Mouse (Mus musculus): ENCODE measurements around the gene Col27a1. TPM values are rescaled to one million over a fixed set of nuclear protein-coding genes. Genes with fewer than 3 reads are reported as not detected.

Gene Col27a1
- polyA plus RNA-seq, 1 experiment, result not detected

DNA sequence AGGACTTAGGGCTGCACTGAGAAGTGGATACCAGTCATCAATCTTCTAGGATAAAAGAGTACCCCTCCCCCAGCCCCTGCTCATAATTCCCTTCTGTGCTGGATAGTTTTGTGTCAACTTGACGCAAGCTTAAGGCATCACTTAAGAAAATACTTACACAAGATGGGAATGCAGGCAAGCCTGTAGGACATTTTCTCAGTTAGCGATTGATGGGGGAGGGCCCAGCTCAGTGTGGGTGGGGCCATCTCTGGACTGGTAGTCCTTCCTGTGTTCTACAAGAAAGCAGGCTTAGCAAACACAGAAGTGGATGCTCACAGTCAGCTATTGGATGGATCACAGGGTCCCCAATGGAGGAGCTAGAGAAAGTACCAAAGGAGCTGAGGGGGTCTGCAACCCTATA, 19.4 kb upstream of the Col27a1 start:
- H3K27ac ChIP-seq (ENCODE audit: insufficient read depth, low read depth, low read length), result no peak overlapping the region
- TF ChIP-seq CTCF (IDR thresholded peaks at IDR 0.05; ENCODE audit: low read depth, low read length) (no peak), POLR2A (IDR thresholded peaks at IDR 0.05; ENCODE audit: borderline replicate concordance, low read depth, low read length) (no peak)
- no peaks in the 10 kb centered on the region for H3K4me1 ChIP-seq (ENCODE audit: control insufficient read depth, insufficient read depth, low read length)
- no peak overlapping the region for H3K4me3 ChIP-seq (ENCODE audit: insufficient read depth, low read length)

- TF ChIP-seq CTCF (IDR thresholded peaks at IDR 0.05; ENCODE audit: low read depth, low read length), result no peak
- TF ChIP-seq POLR2A (IDR thresholded peaks at IDR 0.05; ENCODE audit: borderline replicate concordance, low read depth, low read length), result no peak
- H3K4me1 ChIP-seq (ENCODE audit: control insufficient read depth, insufficient read depth, low read length), result no peaks in the 10 kb centered on the region
- no peak overlapping the region for H3K4me3 ChIP-seq (ENCODE audit: insufficient read depth, low read length)
- no peak overlapping the region for H3K27ac ChIP-seq (ENCODE audit: insufficient read depth, low read depth, low read length)
Measured at GRCm38 (mm10) chr4:63199366-63199765, 14.4 kb upstream of the Col27a1 start.

- H3K27ac ChIP-seq (ENCODE audit: insufficient read depth, low read depth, low read length), result no peak overlapping the region
- H3K4me3 ChIP-seq (ENCODE audit: insufficient read depth, low read length), result no peak overlapping the region
- peaks cover 13% of the 10 kb centered on the region for H3K4me1 ChIP-seq (ENCODE audit: control insufficient read depth, insufficient read depth, low read length)
- TF ChIP-seq POLR2A (IDR thresholded peaks at IDR 0.05; ENCODE audit: borderline replicate concordance, low read depth, low read length), result no peak
- TF ChIP-seq CTCF (IDR thresholded peaks at IDR 0.05; ENCODE audit: low read depth, low read length), result no peak
Measured at GRCm38 (mm10) chr4:63203874-63204273, 9.9 kb upstream of the Col27a1 start.

- Histone ChIP-seq H3K4me1 (ENCODE audit: control insufficient read depth, insufficient read depth, low read length) (peaks cover 13% of the 10 kb centered on the region), H3K4me3 (ENCODE audit: insufficient read depth, low read length) (no peak overlapping the region), H3K27ac (ENCODE audit: insufficient read depth, low read depth, low read length) (peak overlapping the region; percentile 13; the same call in 1 of the 2 replicates)
- TF ChIP-seq POLR2A (IDR thresholded peaks at IDR 0.05; ENCODE audit: borderline replicate concordance, low read depth, low read length), result no peak
- no peak for TF ChIP-seq CTCF (IDR thresholded peaks at IDR 0.05; ENCODE audit: low read depth, low read length)
Measured at GRCm38 (mm10) chr4:63205583-63205982, 8.2 kb upstream of the Col27a1 start.

- no peak for TF ChIP-seq POLR2A (IDR thresholded peaks at IDR 0.05; ENCODE audit: borderline replicate concordance, low read depth, low read length)
- TF ChIP-seq CTCF (IDR thresholded peaks at IDR 0.05; ENCODE audit: low read depth, low read length), result peak; percentile 79
- peak overlapping the region; percentile 42 for H3K4me3 ChIP-seq (ENCODE audit: insufficient read depth, low read length)
- H3K4me1 ChIP-seq (ENCODE audit: control insufficient read depth, insufficient read depth, low read length), result no peaks in the 10 kb centered on the region
- no peak overlapping the region for H3K27ac ChIP-seq (ENCODE audit: insufficient read depth, low read depth, low read length)
Measured at GRCm38 (mm10) chr4:63215185-63215992, 1.6 kb downstream of the Col27a1 start.

DNA sequence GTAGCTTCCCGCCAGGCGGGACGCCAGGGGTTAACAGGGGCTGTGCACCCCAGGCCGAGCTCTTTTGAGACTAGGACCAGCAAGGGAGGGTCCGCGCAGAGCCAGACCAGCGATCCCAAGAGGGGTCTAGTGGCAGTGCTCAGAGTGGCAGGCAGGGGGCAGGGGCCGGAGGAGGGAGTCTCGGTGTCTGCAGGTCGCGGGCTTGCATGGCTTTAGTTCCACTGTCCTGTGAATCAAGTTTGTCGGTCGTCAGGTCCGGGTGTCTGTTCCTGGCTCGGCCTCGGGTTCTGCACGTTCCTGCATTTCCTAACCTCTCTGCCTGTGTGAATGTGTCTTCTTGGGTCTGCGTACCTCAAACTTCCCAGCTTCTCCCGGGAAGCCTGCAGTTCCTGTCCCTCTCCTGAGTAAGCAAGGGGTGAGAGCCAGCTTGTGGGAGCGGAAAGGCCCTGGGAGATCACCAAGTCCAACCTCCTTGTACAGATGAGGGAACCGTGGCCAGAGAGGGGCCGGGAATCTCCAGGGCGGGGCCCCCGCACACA, 2.3 kb downstream of the Col27a1 start:
- Histone ChIP-seq H3K4me3 (ENCODE audit: insufficient read depth, low read length) (no peak overlapping the region), H3K4me1 (ENCODE audit: control insufficient read depth, insufficient read depth, low read length) (no peaks in the 10 kb centered on the region), H3K27ac (ENCODE audit: insufficient read depth, low read depth, low read length) (no peak overlapping the region)
- TF ChIP-seq POLR2A (IDR thresholded peaks at IDR 0.05; ENCODE audit: borderline replicate concordance, low read depth, low read length) (no peak), CTCF (IDR thresholded peaks at IDR 0.05; ENCODE audit: low read depth, low read length) (no peak)

DNA sequence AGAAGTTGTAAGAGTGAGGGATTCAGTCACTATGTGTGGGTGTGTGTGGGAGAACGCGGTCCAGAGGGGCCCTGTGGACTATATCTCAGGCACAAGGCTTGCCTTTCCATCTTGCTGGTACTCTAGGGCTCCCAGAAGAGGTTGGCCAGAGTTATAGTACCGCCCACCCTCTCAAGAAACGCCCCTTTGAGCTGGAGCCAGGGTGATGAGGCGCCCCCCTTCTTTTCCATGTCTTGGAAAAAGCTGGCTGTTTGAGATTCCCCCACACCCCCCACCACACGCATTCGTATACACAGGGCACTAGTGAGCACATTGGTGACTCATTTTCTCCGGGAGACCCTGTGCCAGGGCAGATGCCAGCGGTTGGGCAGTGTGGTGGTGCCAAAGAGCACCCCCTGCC, 2.8 kb downstream of the Col27a1 start:
- Histone ChIP-seq H3K4me1 (ENCODE audit: control insufficient read depth, insufficient read depth, low read length) (no peaks in the 10 kb centered on the region), H3K4me3 (ENCODE audit: insufficient read depth, low read length) (no peak overlapping the region), H3K27ac (ENCODE audit: insufficient read depth, low read depth, low read length) (no peak overlapping the region)
- no peak for TF ChIP-seq CTCF (IDR thresholded peaks at IDR 0.05; ENCODE audit: low read depth, low read length)

DNA sequence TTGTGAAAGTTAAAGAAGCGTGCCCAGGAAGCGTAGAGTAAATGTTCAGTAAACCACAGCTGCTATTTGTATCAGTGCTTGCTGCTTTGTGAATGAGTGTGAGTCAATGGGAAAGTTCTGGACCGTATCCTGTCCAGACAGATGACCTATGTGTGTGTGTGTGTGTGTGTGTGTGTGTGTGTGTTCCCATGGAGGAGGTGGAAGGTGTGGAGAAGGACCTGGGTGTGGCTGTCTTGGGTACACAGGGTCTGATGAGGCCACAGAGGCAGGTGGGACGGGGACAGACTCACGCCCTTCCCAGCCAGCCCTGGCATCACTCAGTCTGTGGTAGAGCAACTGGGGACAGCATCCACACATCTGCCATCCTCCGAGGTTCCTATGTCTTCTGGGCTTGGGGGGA, 3.7 kb downstream of the Col27a1 start:
- H3K4me3 ChIP-seq (ENCODE audit: insufficient read depth, low read length), result no peak overlapping the region
- TF ChIP-seq POLR2A (IDR thresholded peaks at IDR 0.05; ENCODE audit: borderline replicate concordance, low read depth, low read length) (no peak), CTCF (IDR thresholded peaks at IDR 0.05; ENCODE audit: low read depth, low read length) (no peak)
- no peak overlapping the region for H3K27ac ChIP-seq (ENCODE audit: insufficient read depth, low read depth, low read length)
- H3K4me1 ChIP-seq (ENCODE audit: control insufficient read depth, insufficient read depth, low read length), result no peaks in the 10 kb centered on the region

DNA sequence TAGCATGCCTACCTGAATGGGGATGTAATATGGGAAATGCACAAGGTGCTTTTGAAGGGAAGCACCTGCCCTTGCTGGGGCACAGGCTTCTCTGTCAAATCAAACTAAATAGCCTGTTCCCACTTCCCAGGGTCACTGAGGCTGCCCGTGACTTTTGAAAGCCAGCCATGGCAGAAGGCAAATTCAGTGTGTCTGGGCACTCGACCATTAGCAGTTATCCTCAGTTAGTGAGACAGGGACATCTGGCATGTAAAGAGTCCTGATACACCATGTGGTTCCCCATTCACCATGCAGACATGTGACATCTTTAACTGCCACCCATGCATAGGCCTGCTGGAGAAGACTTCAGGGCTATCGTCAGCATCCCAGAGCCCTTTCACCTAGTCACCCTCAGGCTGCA, 5.3 kb downstream of the Col27a1 start:
- Histone ChIP-seq H3K27ac (ENCODE audit: insufficient read depth, low read depth, low read length) (no peak overlapping the region), H3K4me1 (ENCODE audit: control insufficient read depth, insufficient read depth, low read length) (no peaks in the 10 kb centered on the region), H3K4me3 (ENCODE audit: insufficient read depth, low read length) (no peak overlapping the region)
- no peak for TF ChIP-seq POLR2A (IDR thresholded peaks at IDR 0.05; ENCODE audit: borderline replicate concordance, low read depth, low read length)
- TF ChIP-seq CTCF (IDR thresholded peaks at IDR 0.05; ENCODE audit: low read depth, low read length), result no peak

DNA sequence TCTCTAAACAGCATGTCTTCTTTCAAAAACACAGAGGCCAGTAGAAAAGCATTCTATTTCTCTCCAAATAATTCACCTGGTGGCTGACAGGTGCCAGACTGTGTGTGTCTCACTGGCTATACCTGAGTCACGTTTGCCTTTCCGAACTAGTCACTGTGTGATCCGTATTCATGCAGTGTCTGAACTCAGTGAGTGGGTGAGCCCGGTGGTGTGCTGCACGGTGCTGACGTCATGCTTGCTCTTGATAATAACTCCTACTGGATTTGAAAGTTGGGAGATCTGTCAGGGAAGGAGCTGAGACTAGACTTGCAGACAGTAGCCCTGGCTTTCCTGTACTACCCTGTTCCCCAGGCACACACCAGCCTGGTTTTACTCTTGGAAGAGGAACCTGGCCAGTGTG, 5.8 kb downstream of the Col27a1 start:
- Histone ChIP-seq H3K4me1 (ENCODE audit: control insufficient read depth, insufficient read depth, low read length) (no peaks in the 10 kb centered on the region), H3K27ac (ENCODE audit: insufficient read depth, low read depth, low read length) (no peak overlapping the region), H3K4me3 (ENCODE audit: insufficient read depth, low read length) (no peak overlapping the region)
- TF ChIP-seq POLR2A (IDR thresholded peaks at IDR 0.05; ENCODE audit: borderline replicate concordance, low read depth, low read length) (no peak), CTCF (IDR thresholded peaks at IDR 0.05; ENCODE audit: low read depth, low read length) (no peak)
